Mouse (Mus musculus) cerebellum, postnatal 4 days (tissue): ENCODE data around the gene Zbtb8os.
A peak's percentile ranks its signal among the peaks of the same experiment; 100 is the strongest.
"Not testable (repeated sequence)": the region's sequence is repeated elsewhere in the genome, so short reads cannot be mapped to it uniquely, and the experiment has no call there.

Source experiments
- DNase-seq, 2 experiments: peaks; one replicate each; pipeline ENCODE4 v3.0.0; 2022; ENCODE audit warnings: low spot score in 2 of 2, mixed read lengths in 1 of 2

The Zbtb8os gene

DNA sequence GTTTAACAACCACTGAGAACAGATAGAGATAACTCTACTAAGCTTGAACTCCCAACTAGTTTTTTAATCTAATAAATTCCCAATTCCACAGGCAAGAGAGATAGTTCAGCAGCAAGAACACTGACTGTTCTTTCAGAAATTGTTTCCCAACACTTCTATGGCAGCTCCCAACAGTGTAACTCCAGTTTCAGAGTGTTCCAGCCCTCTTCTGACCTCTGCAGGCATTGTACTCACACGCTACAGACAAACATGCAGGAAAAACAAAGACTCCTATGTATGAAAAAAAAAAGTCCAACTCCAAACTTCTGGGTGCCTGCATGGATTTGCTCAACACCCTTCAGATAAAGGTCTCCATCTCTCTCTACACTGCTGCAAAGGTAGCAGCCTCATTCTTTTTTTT lies 2.6 kb upstream of the Zbtb8os start:
- DNase-seq, result no peak

DNA sequence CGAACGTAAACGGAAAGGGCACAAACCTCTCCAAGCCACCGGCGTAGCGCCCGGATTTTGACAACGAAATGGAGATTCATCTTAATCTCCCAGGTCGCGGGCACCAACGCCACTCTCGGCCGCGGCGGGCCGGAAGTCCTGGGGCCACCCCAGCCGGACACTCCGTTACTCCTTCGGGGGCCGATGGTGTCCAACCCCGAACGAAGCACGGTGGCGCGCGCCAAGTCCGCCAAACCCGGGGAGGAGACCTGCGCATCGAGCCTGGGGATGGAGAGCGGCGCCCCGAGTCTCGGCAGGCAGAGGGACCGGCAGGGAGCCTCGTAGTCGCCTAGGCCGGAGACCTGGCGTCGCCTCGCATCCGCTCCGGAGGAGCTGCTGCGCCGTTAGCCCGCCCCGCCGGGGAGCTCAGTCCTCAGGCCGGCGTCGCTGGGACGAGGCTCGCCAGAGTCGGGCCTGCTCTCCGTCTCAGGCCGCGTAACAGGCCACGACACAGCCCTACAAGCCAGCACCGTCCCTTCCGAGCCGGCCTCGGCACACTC lies 749 bp upstream of the Zbtb8os start:
- peak in 1 of 2 experiments; percentile 33 for DNase-seq

DNA sequence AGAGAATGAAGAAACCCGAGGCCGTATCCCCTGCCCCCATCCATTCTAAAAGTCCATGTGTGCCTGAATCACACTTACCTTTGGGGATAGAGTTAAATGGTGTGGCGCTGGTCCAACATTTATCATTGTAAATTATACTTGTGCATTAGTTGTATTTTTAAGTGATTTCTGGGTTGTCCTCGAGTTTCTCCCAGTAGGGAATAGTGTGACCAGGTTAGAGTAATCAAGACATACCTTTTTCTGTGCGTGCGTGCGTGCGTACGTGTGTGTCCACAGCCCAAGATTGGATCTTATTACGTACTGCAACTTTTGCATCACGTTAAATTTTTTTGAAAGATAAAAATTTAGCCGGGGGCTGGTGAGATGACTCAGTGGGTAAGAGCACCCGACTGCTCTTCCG lies 796 bp downstream of the Zbtb8os start:
- peak in 1 of 2 experiments; percentile 17 for DNase-seq

DNA sequence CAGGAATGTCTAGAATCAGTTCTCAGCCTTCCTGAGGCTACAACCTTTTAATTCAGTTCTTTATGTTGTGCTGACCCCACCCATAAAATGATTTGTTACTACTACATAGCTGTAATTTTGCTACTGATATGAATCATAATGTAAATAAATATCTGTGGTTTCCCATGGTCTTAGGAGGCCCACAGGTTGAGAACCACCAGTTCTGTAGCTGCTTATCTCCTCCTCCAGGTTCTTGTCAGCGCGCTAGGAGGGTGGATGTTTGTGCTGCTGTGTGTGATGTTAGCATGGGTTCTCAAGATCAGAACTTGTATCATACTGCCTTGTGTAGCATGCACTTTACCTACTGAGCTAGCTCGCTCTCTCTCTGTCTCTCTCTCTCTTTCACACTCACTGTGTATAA lies 4.2 kb downstream of the Zbtb8os start:
- no peak for DNase-seq

DNA sequence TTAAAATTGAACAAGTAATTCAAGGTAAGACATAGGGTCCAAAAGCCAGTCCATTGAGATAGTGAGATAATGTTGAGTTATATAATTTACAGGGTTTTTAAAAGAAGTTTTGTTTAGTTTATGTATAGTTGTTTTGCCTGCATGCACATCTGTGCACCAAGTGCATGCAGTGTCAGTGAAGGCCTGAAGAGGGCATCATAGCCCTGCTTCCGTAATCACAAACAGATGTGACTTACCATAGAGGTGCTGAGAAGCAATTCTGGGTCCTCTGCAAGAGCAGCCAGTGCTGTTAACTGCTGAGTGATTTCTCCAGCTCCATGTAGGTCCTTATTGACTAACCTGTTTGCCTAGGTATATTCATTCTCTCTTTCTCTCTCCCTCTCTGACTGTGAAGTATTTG lies 6.4 kb downstream of the Zbtb8os start:
- no peak for DNase-seq

DNA sequence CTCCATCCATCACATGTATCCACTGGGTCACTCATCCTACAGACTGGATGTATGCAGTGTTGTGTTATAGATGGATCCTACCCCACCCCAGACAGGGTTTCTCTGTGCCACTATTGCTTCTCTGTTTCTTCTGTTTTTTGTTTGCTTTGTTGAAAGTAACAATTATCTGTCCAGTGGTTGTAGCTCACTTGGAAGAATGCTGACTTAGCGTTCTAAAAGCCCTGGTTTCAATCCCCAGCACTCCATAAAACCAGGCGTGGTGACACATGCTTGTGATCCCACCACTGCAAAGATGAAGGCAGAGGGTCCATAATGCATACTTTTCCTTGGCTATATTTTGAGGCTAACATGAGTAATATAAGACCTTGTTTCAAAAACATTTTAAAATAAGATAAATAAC lies 7.2 kb downstream of the Zbtb8os start:
- no peak for DNase-seq

DNA sequence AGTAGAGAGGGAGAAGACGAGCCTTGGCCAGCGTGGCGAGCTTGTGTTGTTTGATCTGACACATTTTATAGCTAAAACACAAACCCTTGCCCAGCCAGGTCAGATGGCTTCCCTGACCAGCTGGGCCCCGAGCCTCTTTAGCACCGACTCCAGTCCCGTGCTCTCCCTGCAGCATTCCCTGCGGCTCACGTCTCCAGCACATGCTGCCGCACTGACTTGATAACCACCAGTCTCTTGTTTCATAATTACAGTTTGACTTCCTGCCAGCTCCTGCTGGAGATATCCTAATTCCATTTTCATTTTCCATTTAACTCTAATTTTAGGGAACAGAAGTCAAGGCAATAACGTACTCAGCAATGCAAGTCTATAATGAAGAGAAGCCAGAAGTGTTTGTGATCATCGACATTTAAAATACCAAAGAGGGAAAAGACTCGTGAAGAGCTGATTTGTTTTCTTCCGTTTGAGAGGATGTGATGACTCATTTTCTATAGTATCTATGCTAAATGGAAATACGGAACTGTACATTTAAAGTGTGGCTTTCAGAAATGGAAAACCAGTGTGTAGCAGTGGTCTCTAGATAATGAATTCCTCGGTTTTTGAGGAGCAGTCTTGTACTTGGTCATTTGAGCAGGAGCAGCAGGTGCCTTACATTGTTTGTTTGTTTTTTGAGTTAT lies 11.1 kb downstream of the Zbtb8os start:
- DNase-seq, result no peak

DNA sequence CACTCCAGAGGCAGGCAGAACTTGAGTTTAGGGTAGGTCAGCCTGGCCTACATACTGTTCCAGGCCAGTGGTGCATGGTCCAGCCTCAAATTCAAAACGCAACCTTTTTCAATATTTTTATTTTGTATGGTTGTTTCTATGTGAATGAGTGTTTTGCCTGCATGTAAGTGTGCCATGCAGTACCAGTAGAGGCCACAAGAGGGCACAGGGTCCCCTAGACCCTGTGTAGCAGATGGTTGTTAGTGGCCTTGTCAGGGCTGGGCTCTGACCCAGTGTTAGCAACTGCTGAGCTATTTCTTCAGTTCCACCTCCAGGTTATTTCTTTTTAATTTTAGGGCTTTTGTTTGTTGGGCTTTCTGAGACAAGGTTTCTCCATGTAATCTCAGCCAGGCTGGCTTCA lies 15.1 kb downstream of the Zbtb8os start:
- peak; percentile 43 to 81 for DNase-seq

DNA sequence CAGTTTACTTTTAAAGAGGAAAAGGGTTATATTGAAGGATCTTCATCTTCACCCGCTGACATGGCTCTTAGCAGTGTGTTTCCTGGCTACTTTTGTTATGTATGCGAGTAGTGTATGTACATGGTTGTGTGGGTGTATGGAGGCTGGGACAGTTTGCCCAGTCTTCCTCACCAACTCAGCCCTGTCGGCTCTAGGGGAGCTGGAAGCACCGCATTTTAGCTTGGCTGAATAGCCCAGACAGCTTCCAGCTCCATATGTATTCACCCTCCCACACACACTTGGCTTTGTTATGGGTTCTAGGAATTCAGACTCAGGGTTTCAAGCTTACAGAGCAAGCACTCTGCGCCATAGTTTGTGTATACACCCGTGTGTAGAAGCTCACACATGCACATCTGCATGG lies 15.6 kb downstream of the Zbtb8os start:
- no peak for DNase-seq

DNA sequence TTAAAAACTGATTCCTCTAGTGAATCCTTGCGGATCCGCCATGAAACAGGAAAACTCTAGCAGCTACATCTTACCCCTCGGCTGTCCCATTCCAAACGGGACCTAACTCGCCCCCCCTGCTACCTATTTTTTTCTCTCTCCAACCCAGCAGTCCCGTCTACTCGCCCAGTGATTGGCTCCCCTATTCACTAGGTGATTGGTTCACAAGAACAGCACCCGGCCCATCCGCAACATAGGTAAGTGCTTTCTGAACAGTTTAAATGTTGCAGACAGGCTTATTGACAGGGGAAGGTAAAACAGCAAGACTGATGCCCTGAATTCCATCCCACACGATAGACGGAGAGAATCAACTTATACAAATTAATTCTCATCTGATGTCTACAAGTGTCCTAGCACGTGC lies 17.7 kb downstream of the Zbtb8os start:
- no peak for DNase-seq

DNA sequence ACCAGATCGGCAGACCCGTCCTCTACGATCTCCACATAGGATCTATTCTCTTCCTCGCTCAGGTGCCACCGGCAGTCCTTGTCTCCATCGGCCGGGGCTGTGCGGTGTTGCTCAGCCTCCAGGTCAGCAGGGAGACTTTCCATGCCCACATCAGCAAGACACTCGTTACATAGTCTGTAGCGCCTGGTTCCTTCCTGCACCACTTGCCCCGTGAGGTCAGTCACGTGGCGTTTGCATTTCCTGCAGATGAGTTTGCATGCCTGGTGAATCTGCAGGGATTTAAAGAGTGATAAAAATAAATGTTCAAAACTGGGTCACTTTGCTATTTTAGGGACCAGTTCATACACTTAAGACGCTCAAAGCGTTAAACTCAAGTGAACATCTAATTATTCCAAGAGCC lies 18.7 kb downstream of the Zbtb8os start:
- DNase-seq, result no peak

DNA sequence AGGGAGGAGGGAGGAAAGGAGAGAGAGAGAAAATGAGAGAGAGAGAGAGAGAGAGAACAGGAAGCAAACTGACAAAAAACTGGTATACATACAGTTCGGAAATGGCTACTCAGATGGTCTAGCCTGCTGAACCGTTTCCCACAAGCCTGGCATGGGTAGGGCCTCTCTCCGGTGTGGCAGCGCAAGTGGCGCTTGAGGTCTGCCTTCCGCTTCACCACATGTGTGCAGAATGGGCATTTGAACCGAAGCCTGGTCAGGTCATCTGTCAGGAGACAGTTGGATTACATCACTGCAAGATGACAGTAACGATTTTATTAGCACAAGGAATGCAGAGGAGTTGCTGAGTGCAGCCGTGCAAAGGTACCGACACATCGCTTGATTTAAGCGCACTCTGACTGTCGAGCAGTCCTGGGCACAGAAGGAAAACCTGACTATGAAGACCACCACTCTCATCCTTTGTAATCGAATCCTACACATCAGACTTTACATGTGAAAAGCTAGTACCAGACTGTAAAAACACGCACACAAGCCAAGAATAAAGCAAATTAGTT lies 22.2 kb downstream of the Zbtb8os start:
- no peak for DNase-seq

DNA sequence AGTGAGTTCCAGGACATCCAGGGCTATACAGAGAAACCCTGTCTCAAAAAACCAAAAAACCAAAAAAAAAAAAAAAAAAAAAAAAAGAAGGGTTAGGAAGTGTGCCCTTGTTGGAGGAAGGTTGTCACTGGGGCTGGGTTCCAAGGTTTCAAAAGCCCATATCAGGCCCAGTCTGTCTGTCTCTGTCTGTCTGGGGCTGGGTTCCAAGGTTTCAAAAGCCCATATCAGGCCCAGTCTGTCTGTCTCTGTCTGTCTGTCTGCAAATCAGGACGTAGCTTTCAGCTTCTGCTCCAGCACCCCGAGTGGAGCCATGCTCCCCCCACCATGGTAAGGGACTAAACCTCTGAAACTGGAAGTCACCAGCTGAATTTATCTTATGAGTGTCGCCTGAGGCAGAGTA lies 26.7 kb downstream of the Zbtb8os start:
- not testable (repeated sequence) for DNase-seq

DNA sequence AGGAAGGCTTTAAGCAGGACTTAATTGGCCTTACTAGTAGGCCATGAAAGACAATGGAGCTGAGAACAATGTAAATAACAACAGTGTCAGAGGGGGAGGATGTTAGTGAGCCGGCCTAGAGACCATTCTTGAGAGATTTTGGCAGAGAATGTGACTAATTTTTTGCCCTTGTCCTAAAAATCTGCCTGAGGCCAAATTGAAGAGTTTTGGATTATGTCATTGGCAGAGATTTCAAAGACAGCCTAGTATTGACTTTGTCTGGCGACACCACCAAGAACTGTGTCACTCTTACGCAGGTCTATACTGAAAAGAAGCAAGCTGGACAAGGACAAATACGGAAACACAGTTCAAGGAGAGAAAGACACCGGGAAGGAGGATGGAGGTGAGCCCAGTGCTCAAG lies 27.3 kb downstream of the Zbtb8os start:
- no peak for DNase-seq

DNA sequence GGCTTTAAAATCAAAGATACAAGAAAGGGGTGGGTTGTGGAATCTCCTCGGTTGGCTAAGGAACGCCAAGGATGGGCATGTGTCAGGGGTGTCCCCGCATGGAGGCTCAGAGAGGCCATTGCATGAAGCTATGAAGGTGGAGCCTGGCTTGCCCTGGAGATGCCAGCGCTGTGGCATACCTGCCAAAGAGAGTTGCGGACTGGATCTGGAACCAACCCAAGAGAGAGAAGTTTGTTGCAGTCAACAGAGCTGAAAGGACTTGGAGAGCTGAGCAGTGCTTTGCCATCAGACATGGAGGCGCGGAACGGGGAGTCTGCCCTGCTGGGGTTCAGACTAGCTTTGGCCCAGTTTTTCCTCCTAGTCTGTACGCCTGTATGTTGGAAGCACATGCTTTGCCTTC lies 28.0 kb downstream of the Zbtb8os start:
- DNase-seq, result no peak

DNA sequence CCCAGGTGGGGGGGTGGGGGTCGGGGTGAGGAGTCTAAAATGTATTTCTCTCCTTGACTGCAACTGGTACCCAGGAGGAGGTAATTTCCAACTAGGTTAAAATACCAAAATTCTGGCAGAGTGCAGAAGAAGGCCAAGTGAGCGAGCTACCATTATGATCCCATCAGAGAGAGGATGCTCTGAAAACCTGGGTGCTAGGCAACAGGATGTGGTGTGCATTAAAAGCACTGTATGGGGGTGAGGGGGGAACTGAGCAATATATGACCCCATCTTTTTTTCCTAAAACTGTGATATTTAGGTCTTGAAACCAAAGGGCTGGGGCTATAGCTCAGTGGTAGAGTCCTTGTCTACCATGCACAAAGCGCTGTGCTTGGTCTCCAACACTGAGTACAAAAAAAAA lies 28.9 kb downstream of the Zbtb8os start:
- DNase-seq, result no peak

DNA sequence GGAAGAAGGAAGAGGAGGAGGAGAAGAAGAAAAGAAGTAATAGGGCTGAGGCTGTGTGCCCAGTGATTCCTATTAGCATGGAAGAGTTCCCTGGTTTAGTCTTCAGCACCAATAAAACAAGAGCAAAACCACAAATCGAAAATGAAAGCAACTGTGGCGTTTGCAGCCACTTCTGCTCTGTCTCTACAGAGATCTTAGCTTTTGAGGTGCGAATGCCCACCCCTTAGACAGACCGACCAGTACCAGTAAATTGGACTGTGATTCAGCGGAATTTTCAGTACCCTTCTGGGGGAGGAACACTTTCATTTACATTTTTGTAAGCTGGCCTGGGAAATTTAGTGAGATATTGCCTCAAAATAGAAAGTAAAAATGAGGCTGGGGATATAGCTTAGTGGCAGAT lies 29.7 kb downstream of the Zbtb8os start:
- no peak for DNase-seq

DNA sequence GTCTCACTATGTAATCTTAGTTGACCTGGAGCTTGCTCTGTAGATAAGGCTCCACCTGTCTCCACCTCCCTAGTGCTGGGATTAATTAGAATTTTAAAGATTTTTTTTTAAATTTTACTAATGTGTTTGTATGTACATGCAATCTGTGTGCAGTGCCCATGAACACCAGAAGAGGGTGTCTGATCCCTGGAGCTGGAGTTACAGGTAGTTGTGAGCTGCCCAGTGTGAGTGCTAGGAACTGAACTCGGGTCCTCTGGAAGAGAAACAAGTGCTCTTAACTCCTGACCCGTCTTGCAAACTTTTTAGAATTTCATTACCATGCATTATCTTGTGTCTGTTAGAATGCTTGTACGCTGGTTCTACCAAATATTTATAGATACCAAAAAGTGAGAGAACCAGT lies 35.9 kb downstream of the Zbtb8os start:
- no peak for DNase-seq

DNA sequence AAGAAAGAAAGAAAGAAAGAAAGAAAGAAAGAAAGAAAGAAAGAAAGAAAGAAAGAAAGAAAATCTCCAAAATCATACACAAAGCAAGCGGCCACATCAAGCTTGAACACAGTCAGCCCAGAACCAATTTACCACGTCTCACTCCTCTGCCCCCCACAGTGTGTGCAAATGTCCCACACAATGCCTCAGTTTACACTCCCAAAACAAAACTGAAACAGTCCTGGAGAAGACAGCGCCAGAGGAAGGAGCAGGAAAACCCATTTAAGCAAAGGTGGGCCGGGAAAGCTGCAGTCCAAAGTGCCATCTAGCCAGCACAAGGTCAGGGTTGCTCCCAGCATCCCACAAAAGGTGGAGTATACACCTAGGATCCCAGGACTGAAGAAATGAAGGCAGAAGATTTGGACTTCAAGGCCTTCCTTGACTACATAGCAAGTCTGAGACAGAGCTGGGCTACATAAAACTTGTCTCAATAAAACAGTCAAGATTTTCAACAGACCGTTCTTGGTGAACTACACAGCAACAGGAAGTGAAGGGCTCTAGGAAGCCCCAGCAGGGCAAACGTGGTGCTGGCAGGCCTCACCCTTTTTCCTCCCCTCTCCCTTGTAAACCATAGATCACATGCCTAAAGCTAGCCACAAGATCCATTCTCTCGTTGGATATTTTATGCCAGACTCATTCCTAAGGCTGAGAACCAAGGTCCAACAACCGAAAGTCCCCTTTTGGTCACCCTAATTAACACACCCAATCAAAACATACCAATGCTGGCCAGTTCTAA lies 37.9 kb downstream of the Zbtb8os start:
- DNase-seq, result no peak

DNA sequence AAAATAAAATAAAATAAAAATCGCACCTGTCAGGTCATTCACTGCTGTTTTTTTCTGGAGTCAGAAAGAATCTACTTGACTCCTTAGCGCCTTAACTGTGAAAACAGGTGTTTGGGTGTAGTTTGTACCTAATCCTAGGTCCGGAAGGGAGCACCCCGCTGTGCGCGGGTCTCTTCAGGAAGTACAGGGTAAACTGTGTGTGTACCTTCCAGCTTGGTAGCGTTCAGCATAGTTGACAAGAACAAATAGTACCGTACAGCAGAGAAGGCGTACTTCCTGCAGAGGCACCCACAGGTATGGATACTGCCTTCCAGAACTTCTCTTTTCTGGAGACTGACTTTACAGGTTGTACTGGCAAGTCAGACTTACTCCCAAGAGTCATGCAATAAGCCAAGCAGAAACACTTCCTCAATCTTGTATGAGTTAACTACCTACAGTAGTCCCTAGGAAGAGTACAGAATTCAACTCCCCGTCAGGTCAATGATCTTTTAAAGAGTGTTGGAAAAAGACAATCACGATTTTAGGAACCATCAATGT lies 38.8 kb downstream of the Zbtb8os start:
- DNase-seq, result no peak

DNA sequence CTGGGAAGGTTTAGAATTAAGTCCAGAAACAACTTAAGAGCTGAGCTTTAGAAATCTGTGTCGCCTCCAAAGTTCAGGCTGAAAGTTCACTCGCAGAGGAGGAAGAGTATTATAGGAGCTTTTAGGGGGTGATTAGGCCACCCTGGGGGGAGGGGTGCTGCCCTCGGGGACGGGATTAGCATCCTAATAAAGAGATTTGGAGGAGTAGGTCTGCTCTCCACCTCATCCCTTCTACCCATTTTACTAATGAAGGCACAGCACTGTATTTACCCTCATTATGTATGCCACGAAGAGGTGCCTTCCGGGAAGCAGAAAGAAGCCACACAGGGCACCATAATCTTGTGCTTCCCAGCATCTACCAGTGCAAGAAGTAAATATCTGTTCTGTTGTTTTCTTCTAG lies 39.5 kb downstream of the Zbtb8os start:
- no peak for DNase-seq

DNA sequence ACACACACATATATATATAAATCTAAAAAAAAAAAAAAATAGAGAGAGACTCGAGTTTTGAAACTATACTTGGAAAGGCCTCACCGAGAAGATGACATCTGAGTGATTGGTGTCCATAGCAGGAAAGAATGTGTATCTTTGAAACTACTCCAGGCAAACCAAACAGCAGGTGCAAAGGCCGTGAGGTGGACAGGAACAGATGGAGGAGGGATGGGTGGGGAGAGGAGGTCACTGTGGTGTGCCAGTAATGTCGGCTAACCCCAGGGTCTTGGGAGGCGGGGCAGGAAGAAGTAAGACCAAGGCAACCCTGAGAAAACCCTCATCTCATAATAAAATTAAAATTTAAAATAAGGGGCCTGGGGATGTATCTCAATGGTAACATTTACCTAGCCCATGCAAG lies 40.3 kb downstream of the Zbtb8os start:
- no peak for DNase-seq
